Mouse (Mus musculus) liver, embryonic 11.5 days (tissue): Measurements from ENCODE around the gene Bmp15. TPM values are rescaled to one million over a fixed set of nuclear protein-coding genes. Genes with fewer than 3 reads are reported as not detected.

Source experiments
- ATAC-seq: fragments of 200-750 bp; cut with Nextera tagmentation; replicated peaks from 2 replicates; pipeline ENCODE4 v1.8.0; 2017; ENCODE audit warnings: moderate number of reproducible peaks, mild to moderate bottlenecking, moderate TSS enrichment, moderate library complexity; ENCODE audit not compliant: low FRiP score
- DNase-seq: peaks from one replicate; pipeline ENCODE4 v3.0.0-alpha.2; 2017; ENCODE audit warnings: low spot score
- H3K27ac ChIP-seq: fragments of 300-500 bp; sonication (generic); 2 replicates; pipeline ENCODE4 v1.5.1; 2014; ENCODE audit warnings: mild to moderate bottlenecking, low read depth, low read length, control low read depth
- H3K27me3 ChIP-seq: fragments of 300-500 bp; sonication (generic); replicated peaks from 2 replicates; pipeline ENCODE4 v1.6.1; 2014; ENCODE audit warnings: low read length, mixed read lengths; ENCODE audit not compliant: control insufficient read depth, insufficient read depth
- H3K36me3 ChIP-seq: fragments of 300-500 bp; sonication (generic); 2 replicates; pipeline ENCODE4 v1.6.1; 2014; ENCODE audit warnings: mild to moderate bottlenecking, low read length, moderate library complexity, mixed read lengths; ENCODE audit not compliant: control insufficient read depth, insufficient read depth
- H3K4me1 ChIP-seq: fragments of 300-500 bp; sonication (generic); replicated peaks from 2 replicates; pipeline ENCODE4 v1.6.1; 2014; ENCODE audit warnings: low read length, mixed read lengths; ENCODE audit not compliant: control insufficient read depth, insufficient read depth
- H3K4me2 ChIP-seq: fragments of 300-500 bp; sonication (generic); 2 replicates; pipeline ENCODE4 v1.6.1; 2014; ENCODE audit warnings: mild to moderate bottlenecking, control low read depth, moderate library complexity
- H3K4me3 ChIP-seq: fragments of 300-500 bp; sonication (generic); 2 replicates; pipeline ENCODE4 v1.5.1; 2014; ENCODE audit warnings: low read depth, low read length, control low read depth
- H3K9ac ChIP-seq: fragments of 300-500 bp; sonication (generic); 2 replicates; pipeline ENCODE4 v1.6.1; 2014; ENCODE audit warnings: low read depth, low read length, control low read depth
- H3K9me3 ChIP-seq: fragments of 300-500 bp; sonication (generic); 2 replicates; pipeline ENCODE4 v1.6.1; 2016; ENCODE audit warnings: low read length, inconsistent platforms, mixed read lengths; ENCODE audit not compliant: control insufficient read depth
- WGBS: fragments of 180-500 bp; shearing (Covaris S2); extraction: QIAGEN DNeasy Blood & Tissue Kit; methylation state at CpG from one replicate; pipeline ENCODE4 v1.1.7; 2014; 5-methylcytosine and 5-hydroxymethylcytosine counted together
- polyA plus RNA-seq: library from polyadenylated mRNA; unstranded; fragments of >200 nt; fragmentation: Nextera tagmentation; extraction: Ambion mirVana; gene quantifications from 2 replicates; pipeline ENCODE4 v1.2.1, GENCODE M21; 2014

Bmp15 gene
- polyA plus RNA-seq = not detected in 2 replicates

GRCm38 (mm10) chrX:6320621-6321020, at the start of gene Bmp15:
Gene Bmp15 (minus strand): TSS chrX:6320721.
- 78% methylated on average over 3 of the region's 3 CpGs for WGBS
- ATAC-seq (no peak), DNase-seq (no peak)
- Histone ChIP-seq H3K9ac (no peak within 1 kb of the TSS), H3K4me1 (no peaks in the 10 kb centered on the region), H3K27ac (no peak within 1 kb of the TSS), H3K27me3 (no peaks in the 10 kb centered on the region), H3K4me2 (no peak within 1 kb of the TSS), H3K36me3 (no peaks in the 10 kb centered on the region), H3K9me3 (no peaks in the 10 kb centered on the region), H3K4me3 (no peak within 1 kb of the TSS)

GRCm38 (mm10) chrX:6368822-6369221, 48.3 kb upstream of the Bmp15 start:
- Histone ChIP-seq H3K9me3 (no peaks in the 10 kb centered on the region), H3K9ac (no peak overlapping the region), H3K4me1 (no peaks in the 10 kb centered on the region), H3K27ac (no peak overlapping the region), H3K36me3 (no peaks in the 10 kb centered on the region), H3K4me3 (no peak overlapping the region), H3K27me3 (no peaks in the 10 kb centered on the region), H3K4me2 (no peak overlapping the region)
- WGBS = 29% methylated on average over 1 of the region's 1 CpGs
- DNase-seq = no peak
- no peak for ATAC-seq

GRCm38 (mm10) chrX:6357503-6358114, 37.1 kb upstream of the Bmp15 start:
- no peak for ATAC-seq
- no peaks in the 10 kb centered on the region for H3K9me3 ChIP-seq
- H3K27ac ChIP-seq = no peak overlapping the region
- H3K36me3 ChIP-seq = no peaks in the 10 kb centered on the region
- no peaks in the 10 kb centered on the region for H3K4me1 ChIP-seq
- no peak for DNase-seq
- WGBS = 72% methylated on average over 6 of the region's 6 CpGs
- H3K9ac ChIP-seq = no peak overlapping the region
- H3K27me3 ChIP-seq = no peaks in the 10 kb centered on the region
- H3K4me3 ChIP-seq = no peak overlapping the region
- no peak overlapping the region for H3K4me2 ChIP-seq

- Histone ChIP-seq H3K36me3 (no peaks in the 10 kb centered on the region), H3K9ac (no peak overlapping the region), H3K4me1 (no peaks in the 10 kb centered on the region), H3K27ac (no peak overlapping the region), H3K9me3 (no peaks in the 10 kb centered on the region), H3K27me3 (no peaks in the 10 kb centered on the region), H3K4me2 (no peak overlapping the region), H3K4me3 (no peak overlapping the region)
- ATAC-seq (no peak), DNase-seq (no peak)
- 68% methylated on average over 3 of the region's 3 CpGs for WGBS
These were observed 36.4 kb upstream of the Bmp15 start for GRCm38 (mm10) chrX:6356876-6357275.

GRCm38 (mm10) chrX:6345273-6345959, 24.9 kb upstream of the Bmp15 start:
- Histone ChIP-seq H3K36me3 (no peaks in the 10 kb centered on the region), H3K4me3 (no peak overlapping the region), H3K4me2 (no peak overlapping the region), H3K27ac (no peak overlapping the region), H3K4me1 (no peaks in the 10 kb centered on the region), H3K27me3 (no peaks in the 10 kb centered on the region), H3K9me3 (no peaks in the 10 kb centered on the region), H3K9ac (no peak overlapping the region)
- DNase-seq (no peak), ATAC-seq (no peak)
- WGBS = 50% methylated on average over 1 of the region's 1 CpGs

- Histone ChIP-seq H3K27me3 (no peaks in the 10 kb centered on the region), H3K36me3 (no peaks in the 10 kb centered on the region), H3K4me3 (no peak overlapping the region), H3K9me3 (no peaks in the 10 kb centered on the region), H3K27ac (no peak overlapping the region), H3K4me1 (no peaks in the 10 kb centered on the region), H3K4me2 (no peak overlapping the region), H3K9ac (no peak overlapping the region)
- ATAC-seq (no peak), DNase-seq (no peak)
- 46% methylated on average over 1 of the region's 1 CpGs for WGBS
These were observed 3.5 kb upstream of the Bmp15 start for GRCm38 (mm10) chrX:6324056-6324455.

GRCm38 (mm10) chrX:6317747-6318146, 2.8 kb downstream of the Bmp15 start:
- Histone ChIP-seq H3K27me3 (no peaks in the 10 kb centered on the region), H3K4me1 (no peaks in the 10 kb centered on the region), H3K9me3 (no peaks in the 10 kb centered on the region), H3K4me3 (no peak overlapping the region), H3K9ac (no peak overlapping the region), H3K36me3 (no peaks in the 10 kb centered on the region), H3K27ac (no peak overlapping the region), H3K4me2 (no peak overlapping the region)
- 59% methylated on average over 1 of the region's 1 CpGs for WGBS
- DNase-seq (no peak), ATAC-seq (no peak)
